Mouse (Mus musculus) intestine, embryonic 15.5 days (tissue): Measurements from ENCODE around the gene Gm49355. TPM values are rescaled to one million over a fixed set of nuclear protein-coding genes. Genes with fewer than 3 reads are reported as not detected.
A peak's percentile ranks its signal among the peaks of the same experiment; 100 is the strongest.

Experiments used
- ATAC-seq: fragments of 200-750 bp; cut with Nextera tagmentation; 2 replicates; pipeline ENCODE4 v1.8.0; 2017; ENCODE audit warnings: moderate TSS enrichment, moderate library complexity
- H3K27ac ChIP-seq: fragments of 300-500 bp; sonication (generic); 2 replicates; pipeline ENCODE4 v1.5.1; 2015; ENCODE audit warnings: mild to moderate bottlenecking, inconsistent platforms
- H3K27me3 ChIP-seq: fragments of 300-500 bp; sonication (generic); replicated peaks from 2 replicates; pipeline ENCODE4 v1.6.1; 2015; ENCODE audit warnings: inconsistent platforms
- H3K36me3 ChIP-seq: fragments of 300-500 bp; sonication (generic); 2 replicates; pipeline ENCODE4 v1.6.1; 2015; ENCODE audit warnings: inconsistent platforms
- H3K4me1 ChIP-seq: fragments of 300-500 bp; sonication (generic); replicated peaks from 2 replicates; pipeline ENCODE4 v1.6.1; 2015; ENCODE audit warnings: inconsistent platforms
- H3K4me2 ChIP-seq: fragments of 300-500 bp; sonication (generic); replicated peaks from 2 replicates; pipeline ENCODE4 v1.6.1; 2015; ENCODE audit warnings: mild to moderate bottlenecking, inconsistent platforms
- H3K4me3 ChIP-seq: fragments of 300-500 bp; sonication (generic); replicated peaks from 2 replicates; pipeline ENCODE4 v1.5.1; 2015; ENCODE audit warnings: inconsistent platforms
- H3K9ac ChIP-seq: fragments of 300-500 bp; sonication (generic); 2 replicates; pipeline ENCODE4 v1.6.1; 2015; ENCODE audit warnings: inconsistent platforms
- H3K9me3 ChIP-seq: fragments of 300-500 bp; sonication (generic); 2 replicates; pipeline ENCODE4 v1.6.1; 2016; ENCODE audit warnings: inconsistent platforms
- WGBS: fragments of 180-500 bp; shearing (Covaris S2); methylation state at CpG from one replicate; pipeline ENCODE4 v1.1.7; 2015; 5-methylcytosine and 5-hydroxymethylcytosine counted together
- polyA plus RNA-seq: library from polyadenylated mRNA; unstranded; fragments of >200 nt; fragmentation: Nextera tagmentation; extraction: Ambion mirVana; gene quantifications from 2 replicates; pipeline ENCODE4 v1.2.1, GENCODE M21; 2015

Gm49355 gene
- polyA plus RNA-seq, 1 experiment from 2014 or later = 0.19 TPM

DNA sequence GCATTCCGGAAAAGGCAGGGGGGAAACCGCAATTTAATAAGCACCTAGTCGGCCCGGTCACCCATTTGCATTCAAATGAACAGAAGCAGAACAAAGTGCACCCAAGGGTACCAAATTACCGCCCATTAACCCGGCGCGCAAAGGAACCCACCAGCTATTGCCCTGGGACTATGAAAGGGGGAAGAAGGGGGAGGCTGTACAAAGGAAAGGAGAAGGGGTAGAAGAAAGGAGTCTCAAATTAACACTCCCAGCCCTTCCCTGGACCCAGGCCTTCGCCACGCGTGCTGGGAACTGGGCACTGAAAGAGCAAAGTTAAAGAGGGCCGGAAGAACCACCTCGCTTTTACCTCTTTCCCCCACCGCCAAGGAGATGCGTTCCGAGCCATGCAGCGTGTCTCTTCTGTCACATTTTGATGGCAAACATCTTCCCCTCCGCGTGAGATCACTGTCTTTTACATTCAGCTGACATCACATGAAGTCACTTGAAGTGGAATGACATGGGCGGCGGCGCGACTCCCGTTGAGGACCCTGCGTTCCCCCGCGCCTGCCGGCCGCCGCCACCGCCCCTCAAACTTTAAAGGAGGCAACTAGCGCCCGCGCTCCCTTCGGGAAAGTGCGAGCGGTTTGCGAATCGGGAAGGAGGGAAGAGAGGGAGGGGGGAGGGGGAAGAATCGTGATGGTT, 61.6 kb downstream of the Gm49355 start:
- H3K36me3 ChIP-seq = no peaks in the 10 kb centered on the region
- ATAC-seq = no peak
- WGBS = under 1% methylated on average over 40 of the region's 40 CpGs
- H3K4me2 ChIP-seq = peak overlapping the region; percentile 40
- H3K27ac ChIP-seq = no peak overlapping the region
- H3K27me3 ChIP-seq = peaks cover 93% of the 10 kb centered on the region
- 0 out of 2 replicates have a peak overlapping the region, but pooled peaks have one; percentile 11 for H3K4me3 ChIP-seq
- H3K9me3 ChIP-seq = no peaks in the 10 kb centered on the region
- H3K9ac ChIP-seq = no peak overlapping the region
- H3K4me1 ChIP-seq = peaks cover 16% of the 10 kb centered on the region

DNA sequence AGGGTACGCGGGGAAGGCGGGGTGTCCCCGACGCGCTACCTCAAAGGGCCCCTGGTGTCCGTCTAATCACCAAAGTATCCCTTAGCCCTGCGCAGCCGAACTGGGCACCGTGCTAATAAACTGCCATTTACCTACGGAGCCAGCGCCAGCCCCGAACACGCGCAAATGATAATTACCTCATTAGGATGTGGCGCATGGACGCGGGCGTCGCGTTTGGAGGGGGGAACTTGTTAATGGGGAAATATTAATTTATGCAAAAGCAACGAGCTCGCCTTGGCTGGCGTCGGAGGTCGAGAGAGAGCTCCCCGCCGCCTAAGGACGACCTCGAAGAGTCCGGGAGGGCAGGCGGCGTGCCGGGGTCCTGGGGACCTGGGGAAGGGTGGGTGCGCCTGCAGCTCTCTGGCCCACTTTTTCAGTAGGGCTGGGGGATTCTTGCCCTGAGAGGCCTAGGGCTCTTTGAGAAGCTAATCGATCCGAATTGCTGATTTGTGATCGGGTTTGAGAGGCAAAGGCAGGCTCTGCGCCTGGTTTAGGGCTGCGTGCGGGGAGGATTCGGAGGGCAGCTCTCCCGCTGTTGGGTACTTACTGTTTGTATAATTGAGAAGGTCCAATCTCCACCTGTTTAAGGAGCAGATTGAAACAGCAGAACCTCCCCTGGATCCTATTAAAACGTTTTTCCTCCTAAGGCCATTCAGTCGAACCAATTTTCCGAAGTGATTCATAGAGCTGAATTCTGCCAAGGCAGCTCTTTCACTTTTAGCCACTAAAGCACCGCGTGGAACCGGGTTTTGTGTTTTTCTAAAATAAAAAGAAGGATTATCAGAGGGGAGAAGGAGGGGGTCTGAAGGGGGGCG, 62.5 kb downstream of the Gm49355 start:
- no peaks in the 10 kb centered on the region for H3K36me3 ChIP-seq
- peaks cover 15% of the 10 kb centered on the region for H3K4me1 ChIP-seq
- no peaks in the 10 kb centered on the region for H3K9me3 ChIP-seq
- H3K27ac ChIP-seq = no peak overlapping the region
- H3K4me3 ChIP-seq = peak overlapping the region; percentile 9; the same call in 1 of the 2 replicates
- peaks cover 93% of the 10 kb centered on the region for H3K27me3 ChIP-seq
- ATAC-seq = no peak
- under 1% methylated on average over 50 of the region's 50 CpGs for WGBS
- H3K9ac ChIP-seq = no peak overlapping the region
- peak overlapping the region; percentile 40 for H3K4me2 ChIP-seq

DNA sequence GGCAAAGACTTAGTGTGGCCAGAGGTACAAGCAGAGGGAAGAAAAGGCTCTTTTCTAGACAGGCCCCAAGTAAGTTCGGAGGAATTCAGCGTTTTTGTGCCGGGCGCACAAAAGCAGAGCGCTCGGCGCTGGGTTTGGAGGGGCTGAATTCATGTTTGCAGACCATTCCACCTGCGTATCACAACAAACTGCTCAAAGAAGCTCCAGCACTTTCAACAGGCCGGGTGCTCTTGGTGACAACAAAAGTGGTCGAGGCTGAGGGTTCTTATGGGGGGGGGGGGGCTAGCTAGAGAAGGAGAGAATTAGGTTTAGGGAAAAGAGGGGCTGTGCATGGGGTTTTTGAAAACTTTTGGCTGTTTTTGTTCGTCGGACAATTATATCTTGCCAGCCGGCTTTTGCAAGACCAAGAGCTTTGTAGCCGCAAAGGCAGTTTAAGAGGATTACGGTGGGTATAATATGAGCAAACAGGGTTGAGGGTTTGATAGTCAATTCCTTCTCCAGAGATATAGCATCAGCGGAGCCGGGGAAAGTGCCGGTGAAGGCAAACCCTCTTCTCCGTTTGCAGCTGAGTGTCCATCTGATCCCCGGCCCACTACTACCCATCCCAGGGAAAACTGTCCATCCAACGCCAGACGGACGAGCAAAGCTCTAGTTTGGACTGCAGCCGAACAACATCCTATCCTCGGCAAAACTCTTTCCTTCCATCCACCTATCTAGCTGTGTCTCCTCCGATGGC, 63.3 kb downstream of the Gm49355 start:
- 1% methylated on average over 26 of the region's 26 CpGs for WGBS
- ATAC-seq = no peak
- H3K4me2 ChIP-seq = peak overlapping the region; percentile 40
- H3K9me3 ChIP-seq = no peaks in the 10 kb centered on the region
- peaks cover 12% of the 10 kb centered on the region for H3K4me1 ChIP-seq
- H3K27ac ChIP-seq = no peak overlapping the region
- H3K9ac ChIP-seq = no peak overlapping the region
- peaks cover 91% of the 10 kb centered on the region for H3K27me3 ChIP-seq
- peak overlapping the region; percentile 9; the same call in 1 of the 2 replicates for H3K4me3 ChIP-seq
- no peaks in the 10 kb centered on the region for H3K36me3 ChIP-seq

DNA sequence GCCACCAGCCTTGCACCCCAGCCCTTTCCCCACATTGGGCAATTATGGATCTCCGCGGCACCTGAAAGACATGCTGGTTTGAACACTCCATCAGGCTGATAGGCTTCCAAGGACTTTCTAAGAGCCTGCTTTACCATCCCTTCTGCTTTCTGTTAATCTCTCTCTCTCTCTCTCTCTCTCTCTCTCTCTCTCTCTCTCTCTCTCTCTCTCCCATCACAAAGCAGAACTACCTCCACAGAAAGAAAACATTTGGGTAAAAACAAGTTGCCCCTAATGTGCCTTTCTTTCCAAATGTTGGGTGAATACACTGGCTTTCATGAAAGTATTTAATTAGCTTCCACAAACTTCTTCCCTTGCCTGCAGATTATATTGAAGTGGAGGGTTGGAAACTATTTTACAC, 64.3 kb downstream of the Gm49355 start, which contains the start of gene Fezf2:
Gene Fezf2 (minus strand): TSS at position 101 of the 400 bp plus-strand sequence.
- H3K27ac ChIP-seq = no peak within 1 kb of the TSS
- H3K36me3 ChIP-seq = no peaks in the 10 kb centered on the region
- no peak within 1 kb of the TSS for H3K4me3 ChIP-seq
- H3K4me1 ChIP-seq = peaks cover 12% of the 10 kb centered on the region
- no peak within 1 kb of the TSS for H3K4me2 ChIP-seq
- no peaks in the 10 kb centered on the region for H3K9me3 ChIP-seq
- H3K9ac ChIP-seq = no peak within 1 kb of the TSS
- H3K27me3 ChIP-seq = peaks cover 88% of the 10 kb centered on the region
- ATAC-seq = no peak
- 5% methylated on average over 2 of the region's 2 CpGs for WGBS

DNA sequence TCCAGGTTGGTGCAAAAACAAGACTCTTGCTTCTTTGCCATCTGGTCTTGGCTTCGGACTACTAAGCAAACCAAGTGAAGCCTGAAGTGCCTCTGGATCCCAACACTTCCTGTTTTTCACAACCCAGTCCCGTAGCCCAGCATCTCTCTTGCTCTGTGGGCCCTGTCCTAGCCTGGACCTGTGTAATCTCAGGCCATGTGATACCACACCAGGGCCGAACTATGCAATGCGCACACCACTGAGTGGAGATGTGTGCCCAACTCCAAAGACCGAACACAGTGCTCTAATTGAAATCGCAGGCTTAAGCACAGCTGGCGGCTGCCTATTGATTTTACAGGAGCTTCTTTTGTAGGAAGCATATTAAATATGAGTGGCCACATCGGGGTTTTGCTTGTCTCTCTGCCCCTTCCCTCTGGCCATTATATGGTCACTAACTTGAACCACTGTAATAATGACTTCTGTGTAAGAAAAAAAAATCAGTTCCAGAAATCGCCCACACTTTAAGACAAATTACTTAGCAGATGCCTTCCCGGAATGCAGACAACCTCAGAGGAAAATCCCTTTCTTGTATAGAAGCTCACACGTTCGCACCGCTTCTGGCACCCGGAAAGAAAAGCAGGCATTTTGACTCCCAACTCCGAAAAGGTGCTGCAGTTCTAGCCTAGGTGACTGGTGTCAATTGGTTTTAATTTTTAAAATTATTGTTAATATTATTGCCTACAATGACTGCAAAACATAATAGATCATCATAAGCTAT, 65.7 kb downstream of the Gm49355 start:
- Histone ChIP-seq H3K9ac (no peak overlapping the region), H3K4me3 (no peak overlapping the region), H3K27ac (no peak overlapping the region), H3K4me2 (no peak overlapping the region), H3K27me3 (peaks cover 87% of the 10 kb centered on the region), H3K9me3 (no peaks in the 10 kb centered on the region), H3K4me1 (peaks cover 12% of the 10 kb centered on the region), H3K36me3 (no peaks in the 10 kb centered on the region)
- ATAC-seq = no peak
- 8% methylated on average over 15 of the region's 15 CpGs for WGBS

DNA sequence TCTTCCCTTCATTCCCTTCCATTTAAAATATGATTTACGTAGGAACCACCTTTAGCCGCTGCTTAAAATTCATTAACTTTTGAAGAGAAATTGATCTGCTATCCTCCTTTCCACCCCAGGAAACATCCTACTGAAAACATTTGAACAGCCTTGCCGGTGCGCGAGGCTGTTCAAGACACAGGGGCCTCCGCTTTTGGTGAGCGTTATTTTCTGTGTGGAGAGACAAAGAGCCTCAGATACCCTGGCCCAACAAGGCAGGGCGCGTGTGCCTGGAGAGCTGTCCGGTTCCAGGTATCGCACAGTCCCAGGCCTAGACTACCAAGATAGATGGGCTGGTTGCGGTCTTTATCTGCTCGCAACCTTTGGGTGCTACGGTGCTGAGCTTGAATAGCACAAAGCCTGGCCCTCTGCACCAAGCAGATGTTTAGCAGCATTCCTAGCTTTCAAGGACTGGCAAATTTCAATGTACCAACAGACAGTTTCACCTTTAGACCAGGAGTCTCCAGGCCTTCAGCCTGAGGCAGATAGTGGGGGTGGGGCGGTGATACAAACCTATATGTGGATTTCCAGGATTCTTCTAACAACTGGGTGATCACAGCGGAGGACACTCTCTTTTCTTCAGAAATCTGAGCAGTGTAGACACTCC, 66.6 kb downstream of the Gm49355 start:
- whole genome bisulfite sequencing = 10% methylated on average over 16 of the region's 16 CpGs
- Histone ChIP-seq H3K9me3 (no peaks in the 10 kb centered on the region), H3K9ac (no peak overlapping the region), H3K27me3 (peaks cover 80% of the 10 kb centered on the region), H3K36me3 (no peaks in the 10 kb centered on the region), H3K4me3 (no peak overlapping the region), H3K27ac (no peak overlapping the region), H3K4me2 (no peak overlapping the region), H3K4me1 (peaks cover 9% of the 10 kb centered on the region)
- no peak for ATAC-seq

Other genes starting within 250 kb of the Gm49355 start
- gene 3830406C13Rik, start 197 bp downstream of the Gm49355 start, polyA plus RNA-seq = 46.3 and 49.6 TPM in 2 replicates
- not detected in 2 replicates for gene Fezf2, start 64.2 kb downstream of the Gm49355 start, polyA plus RNA-seq